Mouse (Mus musculus) left cerebral cortex, postnatal 10 days (tissue): Measurements from ENCODE around the gene Dohh. TPM values are rescaled to one million over a fixed set of nuclear protein-coding genes. Genes with fewer than 3 reads are reported as not detected.

Experiments used
- DNase-seq, 2 experiments: peaks; one replicate each; pipeline ENCODE4 v3.0.0; 2021 to 2022; ENCODE audit warnings: low spot score in 2 of 2, mixed read lengths in 1 of 2; ENCODE audit errors: extremely low spot score in 1 of 2
- intact Hi-C: fragments of 180-260 bp; cut with DNase I; formaldehyde crosslinking; loops from one replicate; pipeline ENCODE4 v1.15.1; 2025
- total RNA-seq, 2 experiments: library from RNA; stranded (reverse); gene quantifications; 2 replicates each; pipeline ENCODE4 v1.2.3; 2021

Dohh gene
- total RNA-seq, 2 experiments from 2014 or later = 79.3 to 83.5 TPM

- DNase-seq = peak in 1 of 2 experiments; percentile 93
- intact Hi-C loops = no loop called here
These were observed 27.5 kb downstream of the Dohh start for GRCm38 (mm10) chr10:81411471-81412400.

GRCm38 (mm10) chr10:81412586-81413309 is 28.5 kb downstream of the Dohh start:
- intact Hi-C loops = no loop called here
- no peak for DNase-seq

- intact Hi-C loops = no loop called here
- DNase-seq = peak; percentile 70 to 94
These were observed 29.4 kb downstream of the Dohh start for GRCm38 (mm10) chr10:81413310-81414261.

- intact Hi-C loops = no loop called here
- peak in 1 of 2 experiments; percentile 79 for DNase-seq
These were observed 30.5 kb downstream of the Dohh start for GRCm38 (mm10) chr10:81414682-81415081.

GRCm38 (mm10) chr10:81415146-81415545 is 30.9 kb downstream of the Dohh start:
- intact Hi-C loops = no loop called here

GRCm38 (mm10) chr10:81415549-81416310 is 31.5 kb downstream of the Dohh start:
- peak in 1 of 2 experiments; percentile 74 for DNase-seq
- intact Hi-C loops = no loop called here

More at GRCm38 (mm10) chr10:81415146-81415545, 30.9 kb downstream of the Dohh start:
- no peak for DNase-seq

GRCm38 (mm10) chr10:81416581-81417226 is 32.5 kb downstream of the Dohh start:
- intact Hi-C loops = no loop called here
- DNase-seq = peak; percentile 82 to 93

- peak in 1 of 2 experiments; percentile 24 for DNase-seq
- intact Hi-C loops = no loop called here
These were observed 33.3 kb downstream of the Dohh start for GRCm38 (mm10) chr10:81417227-81418215.

GRCm38 (mm10) chr10:81418216-81419070 is 34.2 kb downstream of the Dohh start:
- intact Hi-C loops = no loop called here
- peak in 1 of 2 experiments; percentile 31 for DNase-seq

- intact Hi-C loops = no loop called here
- peak in 1 of 2 experiments; percentile 23 for DNase-seq
These were observed 35.1 kb downstream of the Dohh start for GRCm38 (mm10) chr10:81419111-81419928.

GRCm38 (mm10) chr10:81420191-81420767 is 36.1 kb downstream of the Dohh start:
- peak in 1 of 2 experiments; percentile 39 for DNase-seq
- intact Hi-C loops = no loop called here

- intact Hi-C loops = no loop called here
- DNase-seq = peak in 1 of 2 experiments; percentile 19
These were observed 37.0 kb downstream of the Dohh start for GRCm38 (mm10) chr10:81421041-81421796.

GRCm38 (mm10) chr10:81421797-81422100 is 37.5 kb downstream of the Dohh start:
- intact Hi-C loops = no loop called here

GRCm38 (mm10) chr10:81422191-81422590 is 38.0 kb downstream of the Dohh start:
- intact Hi-C loops = no loop called here
- peak in 1 of 2 experiments; percentile 28 for DNase-seq

More at GRCm38 (mm10) chr10:81421797-81422100, 37.5 kb downstream of the Dohh start:
- peak in 1 of 2 experiments; percentile 16 for DNase-seq
